Mouse (Mus musculus) spleen, adult 2 months (tissue): ENCODE data around the gene Cacng5. TPM values are rescaled to one million over a fixed set of nuclear protein-coding genes. Genes with fewer than 3 reads are reported as not detected.

ENCODE experiments used
- DNase-seq, 2 experiments: peaks; one replicate each; pipeline versions ENCODE4 v3.0.0 to v3.0.0-alpha.2; 2012 to 2021; ENCODE audit warnings: low spot score in 2 of 2, low read depth in 1 of 2
- H3K27ac ChIP-seq: fragments of 200-500 bp; 2 replicates; pipeline ENCODE4 v1.5.1; 2012; ENCODE audit warnings: low read length, inconsistent platforms; ENCODE audit not compliant: insufficient read depth
- H3K27me3 ChIP-seq: fragments of 200-500 bp; 2 replicates; pipeline ENCODE4 v1.6.1; 2012; ENCODE audit warnings: mild to moderate bottlenecking, moderate library complexity, low read length, inconsistent platforms; ENCODE audit not compliant: control insufficient read depth, insufficient read depth
- H3K36me3 ChIP-seq: fragments of 200-500 bp; 2 replicates; pipeline ENCODE4 v1.6.1; 2012; ENCODE audit warnings: mild to moderate bottlenecking, low read length, inconsistent platforms; ENCODE audit not compliant: control insufficient read depth, insufficient read depth
- H3K4me1 ChIP-seq: fragments of 200-500 bp; 2 replicates; pipeline ENCODE4 v1.6.1; 2011; ENCODE audit warnings: inconsistent platforms; ENCODE audit not compliant: control insufficient read depth, insufficient read depth, insufficient read length
- H3K4me3 ChIP-seq: fragments of 200-500 bp; 2 replicates; pipeline ENCODE4 v1.5.1; 2011; ENCODE audit warnings: mild to moderate bottlenecking, inconsistent platforms; ENCODE audit not compliant: insufficient read depth, insufficient read length; ENCODE audit errors: extremely low read depth
- CTCF ChIP-seq: fragments of 200-500 bp; IDR thresholded peaks from 2 replicates; pipeline ENCODE4 v1.5.1; 2011; ENCODE audit warnings: mild to moderate bottlenecking, inconsistent platforms; ENCODE audit not compliant: insufficient read depth, insufficient read length, insufficient replicate concordance; ENCODE audit errors: extremely low read depth
- POLR2A ChIP-seq: fragments of 200-500 bp; IDR thresholded peaks from 2 replicates; pipeline ENCODE4 v1.6.1; 2011; ENCODE audit warnings: low read depth, low read length, inconsistent platforms
- WGBS: fragments of 180-500 bp; shearing (Covaris S2); methylation state at CpG from one replicate; pipeline ENCODE4 v1.1.7; 2018; 5-methylcytosine and 5-hydroxymethylcytosine counted together
- polyA plus RNA-seq: library from polyadenylated mRNA; depleted of rRNA; stranded (reverse); fragments of >200 nt; gene quantifications from 2 replicates; pipeline ENCODE4 v1.2.3, GENCODE M21; 2012

Gene Cacng5
- polyA plus RNA-seq, 1 experiment = not detected

DNA sequence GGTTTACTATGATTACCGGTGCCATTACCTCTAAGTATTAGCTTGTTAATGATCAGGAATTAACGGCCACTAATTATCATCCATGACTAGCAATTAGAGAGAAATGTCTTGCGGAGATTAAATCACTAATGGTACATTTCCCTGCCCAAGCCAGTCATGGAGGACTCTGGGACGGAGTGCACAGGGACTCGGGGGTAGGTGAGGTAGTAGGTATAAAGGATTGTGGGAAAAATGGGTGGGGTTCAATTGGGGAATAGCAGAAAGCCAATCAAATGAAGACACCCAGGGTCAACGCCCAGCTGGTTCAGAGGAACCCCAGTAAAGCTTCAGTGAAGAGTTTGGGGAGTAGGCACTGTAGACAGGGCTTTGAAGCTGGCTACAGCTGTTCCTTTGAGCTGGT, 27.5 kb downstream of the Cacng5 start:
- no peak overlapping the region for H3K4me3 ChIP-seq
- H3K36me3 ChIP-seq = no peaks in the 10 kb centered on the region
- no peak overlapping the region for H3K27ac ChIP-seq
- H3K4me1 ChIP-seq = no peaks in the 10 kb centered on the region
- TF ChIP-seq POLR2A (no peak), CTCF (no peak)
- H3K27me3 ChIP-seq = no peaks in the 10 kb centered on the region
- DNase-seq = no peak
- WGBS = 84% methylated on average over 6 of the region's 6 CpGs

DNA sequence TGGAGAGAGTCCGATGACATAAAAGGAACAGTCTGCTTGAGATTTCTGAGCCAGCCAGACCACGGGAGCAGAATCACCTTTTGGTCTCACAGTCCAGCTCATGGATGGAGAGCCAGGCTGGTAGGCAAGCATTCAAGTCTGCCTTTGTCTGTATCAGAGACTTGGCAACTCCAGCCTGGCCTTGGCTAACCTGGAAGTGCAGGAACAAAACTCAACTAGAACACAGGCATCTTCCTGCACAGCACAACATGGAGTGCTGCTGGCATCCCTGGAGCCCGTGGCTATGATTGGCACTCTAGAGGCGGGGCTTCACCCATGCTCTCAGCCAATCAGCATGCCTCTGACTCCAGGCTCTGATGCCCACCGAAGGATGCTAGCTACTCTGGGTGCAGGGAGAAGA, 38.0 kb downstream of the Cacng5 start:
- no peaks in the 10 kb centered on the region for H3K27me3 ChIP-seq
- no peak overlapping the region for H3K27ac ChIP-seq
- WGBS = 68% methylated on average over 5 of the region's 5 CpGs
- H3K36me3 ChIP-seq = no peaks in the 10 kb centered on the region
- TF ChIP-seq POLR2A (no peak), CTCF (no peak)
- no peak for DNase-seq
- H3K4me1 ChIP-seq = no peaks in the 10 kb centered on the region
- no peak overlapping the region for H3K4me3 ChIP-seq

DNA sequence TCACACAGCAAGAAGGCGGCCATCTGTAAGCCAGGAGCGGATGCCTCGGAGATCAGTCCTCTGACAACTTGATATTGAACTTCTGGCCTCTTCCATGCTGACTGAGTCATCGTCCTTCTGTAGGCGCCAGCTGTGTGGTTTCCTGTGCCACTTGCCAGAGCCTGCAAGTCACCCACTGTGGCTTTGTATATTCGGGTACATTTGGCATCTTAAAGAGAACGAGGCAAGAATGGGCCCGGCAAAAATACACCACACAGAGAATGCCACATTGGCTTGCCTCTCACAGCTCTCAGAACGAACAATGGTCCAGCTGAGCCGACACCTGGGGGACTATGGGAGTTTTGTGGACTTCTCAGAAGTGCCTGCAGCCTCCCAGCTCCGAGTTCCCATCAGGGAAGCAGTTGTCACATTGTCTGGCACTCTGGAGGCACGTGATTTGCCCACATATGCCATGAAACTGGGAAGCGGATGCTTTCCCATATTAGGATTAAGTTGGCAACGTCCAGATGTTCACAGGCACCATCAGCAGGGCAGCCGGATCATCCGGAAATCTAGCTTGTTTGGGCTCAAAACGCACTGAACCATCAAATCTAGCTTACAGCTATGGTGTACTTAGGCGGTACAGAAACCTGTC, 38.9 kb downstream of the Cacng5 start:
- WGBS = 37% methylated on average over 18 of the region's 18 CpGs
- Histone ChIP-seq H3K27me3 (no peaks in the 10 kb centered on the region), H3K4me3 (no peak overlapping the region), H3K4me1 (no peaks in the 10 kb centered on the region), H3K27ac (no peak overlapping the region), H3K36me3 (no peaks in the 10 kb centered on the region)
- TF ChIP-seq POLR2A (no peak), CTCF (no peak)
- no peak for DNase-seq

DNA sequence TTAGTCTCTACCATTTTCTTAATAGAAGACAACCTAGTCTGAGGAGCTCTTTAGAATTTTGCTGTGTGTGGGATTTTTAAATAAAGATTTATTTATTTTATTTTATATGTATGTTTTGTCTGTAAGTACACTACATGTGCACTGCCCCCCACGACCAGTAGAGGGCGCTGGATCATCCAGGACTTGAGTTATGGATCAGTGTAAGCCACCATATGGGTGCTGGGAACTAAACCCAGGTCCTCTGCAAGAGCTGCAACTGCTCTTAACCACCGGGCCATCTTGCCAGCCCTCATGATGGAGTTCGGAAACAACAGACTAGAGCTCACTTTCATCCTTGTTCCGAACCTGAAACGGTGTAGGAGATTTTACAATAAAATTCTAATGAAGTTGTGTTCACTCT, 42.1 kb downstream of the Cacng5 start:
- Histone ChIP-seq H3K27me3 (no peaks in the 10 kb centered on the region), H3K27ac (no peak overlapping the region), H3K36me3 (no peaks in the 10 kb centered on the region), H3K4me3 (no peak overlapping the region), H3K4me1 (no peaks in the 10 kb centered on the region)
- WGBS = 67% methylated on average over 6 of the region's 6 CpGs
- TF ChIP-seq POLR2A (no peak), CTCF (no peak)
- no peak for DNase-seq

DNA sequence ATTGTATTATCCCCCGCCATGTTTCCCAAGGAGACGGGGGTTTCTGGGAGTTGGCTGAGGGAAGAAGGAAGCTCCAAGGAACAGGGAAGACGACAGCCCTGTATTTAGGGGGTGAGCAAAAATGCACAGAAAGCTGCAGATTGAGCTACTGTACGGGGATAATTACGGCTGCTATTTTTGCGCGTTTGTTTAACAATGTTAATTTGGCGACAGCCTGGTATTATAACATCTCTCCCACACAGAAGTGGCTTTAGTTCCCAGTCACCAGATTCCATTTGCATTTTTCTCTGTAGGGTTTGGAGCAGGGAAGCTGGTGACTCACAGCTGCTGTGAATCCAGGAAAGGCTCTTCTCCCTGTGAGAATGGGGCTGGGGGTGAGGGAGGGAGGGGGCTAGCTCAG, 47.3 kb downstream of the Cacng5 start:
- H3K27ac ChIP-seq = no peak overlapping the region
- no peak overlapping the region for H3K4me3 ChIP-seq
- DNase-seq = no peak
- WGBS = 86% methylated on average over 8 of the region's 8 CpGs
- H3K27me3 ChIP-seq = no peaks in the 10 kb centered on the region
- TF ChIP-seq POLR2A (no peak), CTCF (no peak)
- H3K4me1 ChIP-seq = no peaks in the 10 kb centered on the region
- H3K36me3 ChIP-seq = no peaks in the 10 kb centered on the region

DNA sequence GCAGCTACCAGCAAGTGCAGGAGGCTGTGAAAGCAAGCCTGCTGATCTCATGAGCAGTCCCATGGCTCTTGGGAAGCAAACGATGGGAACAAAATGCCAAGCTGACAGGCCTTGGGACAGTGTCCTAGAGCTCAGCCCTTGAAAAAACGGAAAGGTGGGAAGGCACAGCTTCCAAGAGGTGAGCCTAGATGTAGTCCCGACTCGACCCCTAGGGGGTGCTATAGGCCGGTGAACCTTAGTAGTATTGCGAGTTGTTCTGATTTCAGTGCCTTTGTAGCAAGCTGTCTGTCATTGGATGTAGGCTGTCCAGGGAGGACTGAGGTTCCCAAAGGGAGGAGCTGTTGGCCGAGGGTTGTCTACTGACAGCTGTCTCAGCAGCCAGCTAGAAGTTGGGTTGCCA, 49.7 kb downstream of the Cacng5 start:
- no peak for TF ChIP-seq POLR2A
- TF ChIP-seq CTCF = peak; percentile 39; the same call in 1 of the 2 replicates
- WGBS = 9% methylated on average over 7 of the region's 7 CpGs
- DNase-seq = peak in 1 of 2 experiments; percentile 28

DNA sequence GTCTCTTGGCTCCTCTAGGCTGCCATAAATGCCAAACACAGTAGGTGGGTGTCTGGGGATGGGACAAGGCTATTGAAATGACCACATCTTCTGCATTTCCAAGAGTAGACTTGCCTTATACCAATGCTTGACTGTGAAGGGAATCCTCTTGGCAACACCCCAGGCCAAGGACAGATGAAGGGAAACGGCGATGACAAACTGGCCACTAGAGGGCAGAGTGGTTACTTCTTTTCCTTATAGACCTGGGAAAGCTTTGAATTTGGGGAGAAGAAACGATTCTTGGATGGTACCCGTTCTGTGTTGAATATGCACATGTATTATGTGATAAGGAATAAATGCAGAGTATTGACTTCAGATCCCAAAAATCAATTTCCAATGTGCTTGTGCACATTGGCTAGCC, 50.8 kb downstream of the Cacng5 start:
- 4% methylated on average over 4 of the region's 4 CpGs for WGBS
- Histone ChIP-seq H3K4me3 (no peak overlapping the region), H3K36me3 (no peaks in the 10 kb centered on the region), H3K27me3 (no peaks in the 10 kb centered on the region), H3K27ac (no peak overlapping the region), H3K4me1 (no peaks in the 10 kb centered on the region)
- peak in 1 of 2 experiments; percentile 16 for DNase-seq
- no peak for TF ChIP-seq POLR2A
- peak; percentile 46; the same call in 1 of the 2 replicates for TF ChIP-seq CTCF

More for the DNA sequence above, 49.7 kb downstream of the Cacng5 start:
- Histone ChIP-seq H3K4me3 (no peak overlapping the region), H3K27me3 (no peaks in the 10 kb centered on the region), H3K4me1 (no peaks in the 10 kb centered on the region), H3K27ac (no peak overlapping the region), H3K36me3 (no peaks in the 10 kb centered on the region)
